Mouse (Mus musculus) CH12.LX (cell line): ENCODE measurements around the gene Esyt3. TPM values are rescaled to one million over a fixed set of nuclear protein-coding genes. Genes with fewer than 3 reads are reported as not detected.

ENCODE experiments used
- DNase-seq: peaks from one replicate; pipeline ENCODE4 v3.0.0-alpha.2; 2013; ENCODE audit errors: extremely low read depth
- H3K27ac ChIP-seq: 2 replicates; pipeline ENCODE4 v1.5.1; 2012; ENCODE audit warnings: low read depth, mild to moderate bottlenecking, control low read depth, moderate library complexity; ENCODE audit not compliant: insufficient read depth
- H3K27me3 ChIP-seq: replicated peaks from 2 replicates; pipeline ENCODE3; 2012; ENCODE audit warnings: inconsistent platforms
- H3K36me3 ChIP-seq, 2 experiments: replicated peaks in 1 of 2; 2 replicates each; pipeline versions ENCODE3 to v1.6.1; 2012; ENCODE audit warnings: inconsistent platforms in 1 of 2, low read length in 1 of 2, mild to moderate bottlenecking in 1 of 2, mixed read lengths in 1 of 2, moderate library complexity in 1 of 2; ENCODE audit not compliant: control insufficient read depth in 1 of 2, insufficient read depth in 1 of 2
- H3K4me1 ChIP-seq, 2 experiments: 2 replicates each; pipeline ENCODE4 v1.6.1; 2012; ENCODE audit warnings: inconsistent platforms in 1 of 2, moderate library complexity in 1 of 2; ENCODE audit not compliant: insufficient read depth in 2 of 2, control insufficient read depth in 1 of 2
- H3K4me2 ChIP-seq: 2 replicates; pipeline ENCODE4 v1.6.1; 2012; ENCODE audit warnings: low read depth, mild to moderate bottlenecking, control low read depth; ENCODE audit not compliant: poor library complexity, insufficient read depth, severe bottlenecking
- H3K4me3 ChIP-seq, 3 experiments: fragments of 150-350 bp in 1 of 3; sonication (generic) in 1 of 3; replicated peaks in 1 of 3; 2 replicates each; pipeline versions ENCODE3 to v1.5.1; 2011 to 2012; ENCODE audit warnings: low read depth in 2 of 3, low read length in 2 of 3, mild to moderate bottlenecking in 2 of 3, moderate library complexity in 2 of 3, control low read depth in 1 of 3, improper control_type of control experiment in 1 of 3, inconsistent platforms in 1 of 3, mixed read lengths in 1 of 3; ENCODE audit not compliant: poor library complexity in 1 of 3
- H3K79me2 ChIP-seq: replicated peaks from 2 replicates; pipeline ENCODE4 v1.6.1; 2012; ENCODE audit warnings: mild to moderate bottlenecking, moderate library complexity; ENCODE audit not compliant: control insufficient read depth, poor library complexity, insufficient read depth, severe bottlenecking; ENCODE audit errors: extremely low read depth
- H3K9ac ChIP-seq: 2 replicates; pipeline ENCODE4 v1.6.1; 2012; ENCODE audit warnings: low read depth, mild to moderate bottlenecking, control low read depth, moderate library complexity; ENCODE audit not compliant: insufficient read depth
- H3K9me3 ChIP-seq: replicated peaks from 2 replicates; pipeline ENCODE3; 2012; ENCODE audit warnings: low read length, inconsistent platforms, mixed read lengths
- CHD2 ChIP-seq: IDR thresholded peaks from 2 replicates; pipeline ENCODE4 v1.6.1; 2011; ENCODE audit warnings: low read length, improper control_type of control experiment
- CTCF ChIP-seq, 2 experiments: IDR thresholded peaks in 1 of 2; conservative IDR thresholded peaks in 1 of 2; 2 replicates each; pipeline ENCODE4 v1.5.1; 2011 to 2012; ENCODE audit warnings: low read depth in 2 of 2, low read length in 2 of 2, improper control_type of control experiment in 1 of 2, inconsistent platforms in 1 of 2, mild to moderate bottlenecking in 1 of 2, moderate library complexity in 1 of 2
- ELF1 ChIP-seq: IDR thresholded peaks from 2 replicates; pipeline ENCODE4 v1.6.1; 2014; ENCODE audit warnings: low read depth, mild to moderate bottlenecking, inconsistent platforms, low read length, improper control_type of control experiment
- EP300 ChIP-seq: IDR thresholded peaks from 2 replicates; pipeline ENCODE4 v1.6.1; 2011; ENCODE audit warnings: low read length, improper control_type of control experiment
- ETS1 ChIP-seq: conservative IDR thresholded peaks from 2 replicates; pipeline ENCODE4 v1.6.1; 2012; ENCODE audit warnings: low read depth, mild to moderate bottlenecking, inconsistent platforms, low read length, improper control_type of control experiment, moderate library complexity
- HCFC1 ChIP-seq: IDR thresholded peaks from 2 replicates; pipeline ENCODE4 v1.6.1; 2012; ENCODE audit warnings: low read depth, mild to moderate bottlenecking, inconsistent platforms, low read length, improper control_type of control experiment
- IRF4 ChIP-seq: IDR thresholded peaks from 2 replicates; pipeline ENCODE4 v1.6.1; 2014; ENCODE audit warnings: low read depth, mild to moderate bottlenecking, inconsistent platforms, low read length, improper control_type of control experiment
- JUN ChIP-seq: IDR thresholded peaks from 2 replicates; pipeline ENCODE4 v1.6.1; 2011; ENCODE audit warnings: low read depth, mild to moderate bottlenecking, low read length, improper control_type of control experiment, moderate library complexity; ENCODE audit not compliant: insufficient read depth
- JUND ChIP-seq: conservative IDR thresholded peaks from 2 replicates; pipeline ENCODE4 v1.6.1; 2011; ENCODE audit warnings: low read depth, low read length, improper control_type of control experiment
- KAT2A ChIP-seq: IDR thresholded peaks from 2 replicates; pipeline ENCODE4 v1.6.1; 2012; ENCODE audit warnings: low read length, improper control_type of control experiment, inconsistent platforms; ENCODE audit not compliant: insufficient replicate concordance
- MAFK ChIP-seq: IDR thresholded peaks from 2 replicates; pipeline ENCODE4 v1.6.1; 2011; ENCODE audit warnings: low read length, improper control_type of control experiment; ENCODE audit not compliant: insufficient replicate concordance
- MAX ChIP-seq: IDR thresholded peaks from 2 replicates; pipeline ENCODE4 v1.6.1; 2011; ENCODE audit warnings: low read length, improper control_type of control experiment
- MAZ ChIP-seq: IDR thresholded peaks from 2 replicates; pipeline ENCODE4 v1.6.1; 2012; ENCODE audit warnings: low read depth, mild to moderate bottlenecking, inconsistent platforms, low read length, improper control_type of control experiment, moderate library complexity
- MEF2A ChIP-seq: IDR thresholded peaks from 2 replicates; pipeline ENCODE4 v1.6.1; 2014; ENCODE audit warnings: low read depth, mild to moderate bottlenecking, inconsistent platforms, low read length, improper control_type of control experiment, borderline replicate concordance
- MYC ChIP-seq: IDR thresholded peaks from 2 replicates; pipeline ENCODE4 v1.6.1; 2011; ENCODE audit warnings: low read depth, mild to moderate bottlenecking, improper control_type of control experiment, low read length
- NELFE ChIP-seq: IDR thresholded peaks from 2 replicates; pipeline ENCODE4 v1.6.1; 2011; ENCODE audit warnings: low read depth, low read length, improper control_type of control experiment
- NRF1 ChIP-seq: IDR thresholded peaks from 2 replicates; pipeline ENCODE4 v1.6.1; 2014; ENCODE audit warnings: low read depth, mild to moderate bottlenecking, inconsistent platforms, low read length, improper control_type of control experiment, moderate library complexity
- POLR2A ChIP-seq: IDR thresholded peaks from 2 replicates; pipeline ENCODE4 v1.6.1; 2011; ENCODE audit warnings: low read depth, mild to moderate bottlenecking, improper control_type of control experiment, low read length
- POLR2AphosphoS2 ChIP-seq: IDR thresholded peaks from 2 replicates; pipeline ENCODE4 v1.6.1; 2011; ENCODE audit warnings: low read depth, low read length, improper control_type of control experiment
- RAD21 ChIP-seq: IDR thresholded peaks from 2 replicates; pipeline ENCODE4 v1.6.1; 2011; ENCODE audit warnings: low read depth, mild to moderate bottlenecking, low read length, improper control_type of control experiment, moderate library complexity
- SIN3A ChIP-seq: IDR thresholded peaks from 2 replicates; pipeline ENCODE4 v1.6.1; 2012; ENCODE audit warnings: low read length, improper control_type of control experiment, inconsistent platforms
- TBP ChIP-seq: conservative IDR thresholded peaks from 2 replicates; pipeline ENCODE4 v1.6.1; 2011; ENCODE audit warnings: low read depth, low read length, improper control_type of control experiment
- UBTF ChIP-seq: IDR thresholded peaks from 2 replicates; pipeline ENCODE4 v1.6.1; 2012; ENCODE audit warnings: low read depth, mild to moderate bottlenecking, inconsistent platforms, low read length, improper control_type of control experiment, moderate library complexity
- USF1 ChIP-seq: IDR thresholded peaks from 2 replicates; pipeline ENCODE4 v1.6.1; 2014; ENCODE audit warnings: low read depth, mild to moderate bottlenecking, inconsistent platforms, low read length, improper control_type of control experiment
- USF2 ChIP-seq: conservative IDR thresholded peaks from 2 replicates; pipeline ENCODE4 v1.6.1; 2011; ENCODE audit warnings: low read depth, low read length, improper control_type of control experiment
- ZKSCAN1 ChIP-seq: IDR thresholded peaks from 2 replicates; pipeline ENCODE4 v1.6.1; 2012; ENCODE audit warnings: low read depth, inconsistent platforms, low read length, improper control_type of control experiment, borderline replicate concordance
- ZMIZ1 ChIP-seq: IDR thresholded peaks from 2 replicates; pipeline ENCODE4 v1.6.1; 2012; ENCODE audit warnings: low read depth, mild to moderate bottlenecking, inconsistent platforms, low read length, improper control_type of control experiment
- ZNF384 ChIP-seq: IDR thresholded peaks from 2 replicates; pipeline ENCODE4 v1.6.1; 2012; ENCODE audit warnings: low read depth, low read length, improper control_type of control experiment, inconsistent platforms
- dilution Hi-C: fragments of 300-500 bp; cut with MboI; formaldehyde crosslinking; loops from 2 replicates; pipeline ENCODE4 v1.14.3; 2020; ENCODE audit warnings: low sequenced_read_pairs; ENCODE audit not compliant: extremely low pct_unique_long_range_greater_than_20kb, extremely low pct_ligation_motif_present
- in situ Hi-C: fragments of 300-500 bp; cut with MboI; formaldehyde crosslinking; loops from 3 replicates; pipeline ENCODE4 v1.14.3; 2019; ENCODE audit warnings: low sequenced_read_pairs, low pct_ligation_motif_present, low pct_unique_long_range_greater_than_20kb, mixed read lengths
- polyA plus RNA-seq: library from polyadenylated mRNA; unstranded; fragments of >175 nt; gene quantifications from 2 replicates; pipeline ENCODE4 v1.2.1, GENCODE M21; 2012; ENCODE audit warnings: low read depth; ENCODE audit not compliant: insufficient read length
- total RNA-seq, 2 experiments: library from RNA; depleted of rRNA; stranded (reverse); fragments of 300-350 nt in 1 of 2; fragments of >200 nt in 1 of 2; gene quantifications; 2 replicates each; pipeline ENCODE4 v1.2.3; 2012 to 2014

The Esyt3 gene
- total and polyA plus RNA-seq, 3 experiments, result not detected

- TF ChIP-seq POLR2AphosphoS2, result no peak
- no peak for TF ChIP-seq MAZ
- TF ChIP-seq JUN, result no peak
- no peak for TF ChIP-seq ETS1
- TF ChIP-seq ZMIZ1, result no peak
- TF ChIP-seq MAFK, result no peak
- TF ChIP-seq UBTF, result no peak
- no peak for TF ChIP-seq POLR2A
- peak; percentile 88 to 98 for TF ChIP-seq CTCF (conservative IDR thresholded peaks at IDR 0.05 in 1 of 2, IDR thresholded peaks at IDR 0.05 in 1 of 2; ENCODE audit: low read depth in 2 of 2, low read length in 2 of 2)
- TF ChIP-seq NELFE, result no peak
- no peak for TF ChIP-seq MAX
- TF ChIP-seq USF1, result no peak
- TF ChIP-seq USF2, result no peak
These were observed 18.4 kb upstream of the Esyt3 start (continued) for GRCm38 (mm10) chr9:99376591-99377418.

DNA sequence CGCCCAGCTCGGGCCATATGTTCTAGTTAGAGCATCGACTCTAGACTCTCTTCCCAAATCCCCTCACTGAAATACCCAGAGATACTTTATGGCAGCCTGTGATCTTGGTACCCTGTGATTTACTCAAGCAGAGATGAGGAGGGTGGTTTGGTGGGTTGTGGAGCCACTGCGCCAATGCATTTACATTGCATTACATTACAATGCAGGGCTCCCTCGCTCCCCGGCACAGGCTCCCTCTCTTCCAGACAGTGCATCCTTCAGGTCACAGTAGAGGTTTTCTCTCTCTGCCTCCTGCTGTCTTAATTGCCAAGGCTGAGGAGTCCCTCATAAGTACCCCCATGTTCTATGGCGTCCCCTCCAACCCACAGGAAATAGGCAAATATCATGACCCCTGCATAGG is 10.1 kb upstream of the Esyt3 start:
- TF ChIP-seq HCFC1 (no peak), USF2 (no peak)
- no peak for DNase-seq
- dilution Hi-C loops, result no loop called here
- Histone ChIP-seq H3K9me3 (peaks cover 2% of the 10 kb centered on the region), H3K27me3 (no peaks in the 10 kb centered on the region), H3K27ac (no peak overlapping the region), H3K4me1 (no peaks in the 10 kb centered on the region), H3K4me2 (no peak overlapping the region), H3K79me2 (no peaks in the 10 kb centered on the region), H3K9ac (no peak overlapping the region), H3K4me3 (no peak overlapping the region), H3K36me3 (no peaks in the 10 kb centered on the region)
- in situ Hi-C loops, result no loop called here

- H3K79me2 ChIP-seq, result no peaks in the 10 kb centered on the region
- no peaks in the 10 kb centered on the region for H3K36me3 ChIP-seq
- H3K4me2 ChIP-seq, result no peak overlapping the region
- H3K27ac ChIP-seq, result no peak overlapping the region
- no peak overlapping the region for H3K9ac ChIP-seq
- dilution Hi-C loops (no loop called here), in situ Hi-C loops (no loop called here)
- no peak for TF ChIP-seq MEF2A
- no peak for TF ChIP-seq SIN3A
- TF ChIP-seq MYC, result no peak
- TF ChIP-seq CHD2, result no peak
- TF ChIP-seq EP300, result no peak
- TF ChIP-seq NRF1, result no peak
- TF ChIP-seq ELF1, result no peak
- no peak for TF ChIP-seq RAD21
- no peak for TF ChIP-seq IRF4
- no peak for TF ChIP-seq ZNF384
- no peak for TF ChIP-seq POLR2AphosphoS2
- TF ChIP-seq JUND, result no peak
- no peak for TF ChIP-seq JUN
- no peak for TF ChIP-seq ZKSCAN1
- no peak for TF ChIP-seq TBP
- TF ChIP-seq KAT2A, result no peak
- H3K4me3 ChIP-seq, result no peak overlapping the region
- no peak for DNase-seq
- no peaks in the 10 kb centered on the region for H3K27me3 ChIP-seq
- no peaks in the 10 kb centered on the region for H3K4me1 ChIP-seq
- peaks cover 2% of the 10 kb centered on the region for H3K9me3 ChIP-seq
These were observed 7.5 kb upstream of the Esyt3 start for GRCm38 (mm10) chr9:99365906-99366305.
